Mouse (Mus musculus) myocyte (in vitro differentiated cells): Measurements from ENCODE around the gene Tex14. TPM values are rescaled to one million over a fixed set of nuclear protein-coding genes. Genes with fewer than 3 reads are reported as not detected.
A peak's percentile ranks its signal among the peaks of the same experiment; 100 is the strongest.

Experiments
- H3K27me3 ChIP-seq: one replicate; pipeline ENCODE4 v1.6.1; 2011; ENCODE audit not compliant: control insufficient read depth, insufficient read depth, insufficient read length
- H3K36me3 ChIP-seq: one replicate; pipeline ENCODE4 v1.6.1; 2011; ENCODE audit not compliant: control insufficient read depth, insufficient read depth
- H3K4me2 ChIP-seq: one replicate; pipeline ENCODE4 v1.6.1; 2011; ENCODE audit warnings: low read depth, control low read depth
- H3K4me3 ChIP-seq: one replicate; pipeline ENCODE4 v1.5.1; 2011; ENCODE audit warnings: mild to moderate bottlenecking, control low read depth, moderate library complexity
- H3K79me2 ChIP-seq: one replicate; pipeline ENCODE4 v1.6.1; 2011; ENCODE audit not compliant: control insufficient read depth, insufficient read depth
- H3ac ChIP-seq: one replicate; pipeline ENCODE4 v1.6.1; 2011; ENCODE audit not compliant: control insufficient read depth, insufficient read length
- CEBPB ChIP-seq: IDR thresholded peaks from 2 replicates; pipeline ENCODE4 v1.6.1; 2011; ENCODE audit warnings: mild to moderate bottlenecking, moderate library complexity; ENCODE audit not compliant: poor library complexity, insufficient read depth, severe bottlenecking
- E2F4 ChIP-seq: IDR thresholded peaks from one replicate; pipeline ENCODE4 v1.6.1; 2011; ENCODE audit warnings: mild to moderate bottlenecking, control low read depth, moderate library complexity; ENCODE audit not compliant: insufficient read depth
- MAX ChIP-seq: IDR thresholded peaks from one replicate; pipeline ENCODE4 v1.6.1; 2011; ENCODE audit warnings: low read depth, mild to moderate bottlenecking, control low read depth
- MYOD1 ChIP-seq, 3 experiments: IDR thresholded peaks; one replicate each; pipeline ENCODE4 v1.6.1; 2011; ENCODE audit warnings: control low read depth in 2 of 3, low read depth in 2 of 3, mild to moderate bottlenecking in 2 of 3, moderate library complexity in 1 of 3; ENCODE audit not compliant: insufficient read length in 2 of 3, control insufficient read depth in 1 of 3
- MYOG ChIP-seq, 3 experiments: IDR thresholded peaks; one replicate each; pipeline ENCODE4 v1.6.1; 2011; ENCODE audit warnings: control low read depth in 2 of 3, low read depth in 2 of 3, mild to moderate bottlenecking in 2 of 3; ENCODE audit not compliant: insufficient read length in 2 of 3, control insufficient read depth in 1 of 3, insufficient read depth in 1 of 3
- POLR2A ChIP-seq: IDR thresholded peaks from one replicate; pipeline ENCODE4 v1.6.1; 2011; ENCODE audit warnings: low read depth, mild to moderate bottlenecking, control low read depth, moderate library complexity; ENCODE audit not compliant: insufficient read length
- POLR2AphosphoS2 ChIP-seq: IDR thresholded peaks from one replicate; pipeline ENCODE4 v1.6.1; 2011; ENCODE audit warnings: low read depth, control low read depth; ENCODE audit not compliant: insufficient read length
- REST ChIP-seq: IDR thresholded peaks from one replicate; pipeline ENCODE4 v1.6.1; 2011; ENCODE audit warnings: mild to moderate bottlenecking, control low read depth, moderate library complexity; ENCODE audit not compliant: insufficient read depth, insufficient read length
- SRF ChIP-seq: IDR thresholded peaks from one replicate; pipeline ENCODE4 v1.6.1; 2011; ENCODE audit warnings: low read depth; ENCODE audit not compliant: control insufficient read depth, insufficient read length
- TCF12 ChIP-seq: IDR thresholded peaks from one replicate; pipeline ENCODE4 v1.6.1; 2011; ENCODE audit warnings: mild to moderate bottlenecking, control low read depth; ENCODE audit not compliant: poor library complexity, insufficient read depth, severe bottlenecking
- TCF3 ChIP-seq: IDR thresholded peaks from one replicate; pipeline ENCODE4 v1.6.1; 2011; ENCODE audit warnings: low read depth, control low read depth; ENCODE audit not compliant: insufficient read length
- USF1 ChIP-seq: IDR thresholded peaks from one replicate; pipeline ENCODE4 v1.6.1; 2011; ENCODE audit warnings: low read depth, mild to moderate bottlenecking, control low read depth, moderate library complexity
- polyA plus RNA-seq: library from polyadenylated mRNA; unstranded; fragments of >200 nt; fragmentation: generic; extraction: Trizol; gene quantifications from one replicate; pipeline ENCODE4 v1.2.1, GENCODE M21; 2012; ENCODE audit warnings: missing spikeins

Gene Tex14
- polyA plus RNA-seq, 1 experiment, result 0.13 TPM

- H3K79me2 ChIP-seq, result no peaks in the 10 kb centered on the region
- no peaks in the 10 kb centered on the region for H3K36me3 ChIP-seq
- H3K27me3 ChIP-seq, result peaks cover 25% of the 10 kb centered on the region
- TF ChIP-seq MAX (no peak), REST (no peak), MYOD1 (IDR thresholded peaks at IDR 0.05; ENCODE audit: control insufficient read depth in 1 of 3, insufficient read length in 2 of 3, low read depth in 2 of 3) (no peak), SRF (no peak), TCF3 (no peak), E2F4 (no peak), CEBPB (no peak), MYOG (IDR thresholded peaks at IDR 0.05; ENCODE audit: control insufficient read depth in 1 of 3, insufficient read depth in 1 of 3, insufficient read length in 2 of 3, low read depth in 2 of 3) (no peak), POLR2AphosphoS2 (no peak), USF1 (no peak), POLR2A (no peak), TCF12 (no peak)
- no peak overlapping the region for H3K4me3 ChIP-seq
- H3K4me2 ChIP-seq, result peak overlapping the region; percentile 14
- no peak overlapping the region for H3ac ChIP-seq
These were observed 169.8 kb downstream of the Tex14 start for GRCm38 (mm10) chr11:87574520-87575180.

DNA sequence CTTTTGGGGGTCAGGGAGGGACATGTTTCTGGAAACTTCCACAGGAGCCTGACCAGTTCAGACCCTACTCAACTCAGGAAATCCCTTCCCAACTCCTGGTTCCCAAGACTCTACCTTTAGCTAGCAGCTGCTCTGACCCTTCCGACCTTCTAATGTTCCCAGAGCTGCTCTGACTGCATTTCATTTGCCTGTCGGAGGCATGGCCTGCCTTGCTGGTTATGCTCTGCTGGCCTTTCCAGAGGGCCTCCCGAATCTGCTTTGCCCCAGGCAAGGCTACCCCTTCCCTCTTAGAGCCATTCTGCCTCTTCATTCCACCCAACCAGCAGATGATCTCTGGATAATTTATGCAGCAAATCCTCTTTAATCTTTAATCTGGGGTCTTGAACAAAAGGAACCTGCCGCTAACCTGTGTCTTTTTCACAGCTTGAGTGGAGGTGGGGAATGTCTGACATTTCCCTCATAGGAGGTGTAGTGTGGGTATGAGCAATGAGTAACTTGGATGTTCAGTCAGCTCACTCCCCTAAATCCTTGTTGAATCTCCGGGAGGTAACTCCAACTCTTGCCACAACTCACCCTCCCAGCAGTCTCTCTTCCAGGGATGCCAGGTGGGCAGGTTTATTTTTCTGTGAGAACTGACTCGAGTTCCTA is 172.9 kb downstream of the Tex14 start:
- Histone ChIP-seq H3K4me2 (no peak overlapping the region), H3K27me3 (peaks cover 20% of the 10 kb centered on the region), H3K79me2 (no peaks in the 10 kb centered on the region), H3K4me3 (no peak overlapping the region), H3ac (no peak overlapping the region), H3K36me3 (no peaks in the 10 kb centered on the region)
- TF ChIP-seq MYOG (IDR thresholded peaks at IDR 0.05; ENCODE audit: control insufficient read depth in 1 of 3, insufficient read depth in 1 of 3, insufficient read length in 2 of 3, low read depth in 2 of 3), result no peak
- no peak for TF ChIP-seq CEBPB
- TF ChIP-seq MYOD1 (IDR thresholded peaks at IDR 0.05; ENCODE audit: control insufficient read depth in 1 of 3, insufficient read length in 2 of 3, low read depth in 2 of 3), result no peak
- TF ChIP-seq POLR2A, result no peak
- no peak for TF ChIP-seq USF1
- no peak for TF ChIP-seq E2F4
- TF ChIP-seq TCF12, result no peak
- TF ChIP-seq REST, result no peak
- TF ChIP-seq MAX, result no peak

DNA sequence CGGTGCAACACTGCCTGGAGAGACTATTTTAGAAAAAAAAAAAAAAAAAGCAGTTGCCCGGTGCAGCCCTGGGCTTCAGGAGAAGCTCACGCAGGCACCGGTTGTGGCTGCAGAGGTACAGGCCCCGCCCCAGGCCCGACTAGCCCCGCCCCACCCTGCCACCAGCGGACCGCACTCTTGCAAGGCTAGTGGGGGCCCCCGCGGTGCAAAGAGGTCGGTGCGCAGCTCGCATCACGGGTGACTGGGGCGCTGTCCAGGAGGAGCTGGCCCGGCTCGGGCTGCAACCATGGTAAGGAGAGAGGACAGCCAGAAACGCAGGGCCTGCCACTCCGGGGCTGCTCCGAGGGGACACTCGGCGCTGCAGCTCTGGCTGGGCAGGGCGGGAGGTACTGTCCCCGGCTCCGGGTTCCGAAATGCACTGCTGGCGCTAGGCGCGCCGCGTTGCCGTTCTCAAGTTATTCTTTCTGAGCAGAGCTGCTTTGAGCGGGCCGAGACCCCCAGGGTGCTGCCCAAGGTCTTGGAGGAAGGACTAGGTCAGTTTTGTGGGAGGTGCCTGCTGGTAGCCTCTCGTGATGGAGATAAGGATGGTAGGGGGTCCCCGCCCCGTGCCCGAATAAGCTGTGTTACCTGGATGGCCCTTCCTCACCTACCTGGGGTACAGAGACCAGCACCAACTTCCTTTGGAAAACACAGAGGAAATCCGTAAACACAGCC is 173.5 kb downstream of the Tex14 start:
- no peak overlapping the region for H3K4me3 ChIP-seq
- no peak for TF ChIP-seq TCF12
- no peak for TF ChIP-seq MYOD1 (IDR thresholded peaks at IDR 0.05; ENCODE audit: control insufficient read depth in 1 of 3, insufficient read length in 2 of 3, low read depth in 2 of 3)
- no peak for TF ChIP-seq REST
- H3K4me2 ChIP-seq, result no peak overlapping the region
- no peaks in the 10 kb centered on the region for H3K36me3 ChIP-seq
- H3K79me2 ChIP-seq, result no peaks in the 10 kb centered on the region
- H3K27me3 ChIP-seq, result peaks cover 20% of the 10 kb centered on the region
- no peak overlapping the region for H3ac ChIP-seq

DNA sequence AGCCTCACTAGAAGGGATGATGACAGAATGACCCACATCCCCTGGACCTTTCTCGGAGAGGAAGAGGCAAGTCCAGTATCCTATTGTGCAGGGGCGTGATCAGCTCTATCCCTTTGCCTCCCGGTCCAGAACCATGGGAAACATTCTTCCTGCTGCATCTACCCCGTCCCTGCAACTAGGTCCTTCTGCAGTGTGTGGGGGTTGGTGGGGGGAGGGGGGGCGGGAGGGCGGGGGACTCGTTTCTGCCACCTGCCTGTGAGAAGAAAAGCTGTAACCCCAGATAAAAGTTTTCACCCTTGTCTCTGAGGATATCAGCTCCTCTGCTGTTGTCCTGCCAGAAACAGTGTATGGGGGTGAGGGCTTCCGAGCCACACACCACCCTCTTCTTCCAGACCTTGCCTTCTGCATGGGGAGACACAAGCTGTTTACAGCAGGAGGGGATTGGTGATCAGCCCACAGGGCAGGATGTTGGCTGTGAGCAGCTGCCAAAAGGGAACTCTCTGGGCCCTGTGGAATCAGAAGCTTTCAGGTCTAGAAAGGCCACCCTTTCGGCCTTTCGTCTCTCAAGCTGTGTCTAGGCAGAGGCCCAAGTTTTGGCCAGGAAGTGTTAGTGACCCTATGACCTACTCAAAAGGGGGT is 174.2 kb downstream of the Tex14 start:
- TF ChIP-seq REST (no peak), TCF3 (no peak), MYOD1 (IDR thresholded peaks at IDR 0.05; ENCODE audit: control insufficient read depth in 1 of 3, insufficient read length in 2 of 3, low read depth in 2 of 3) (no peak), POLR2AphosphoS2 (no peak), SRF (no peak), MYOG (IDR thresholded peaks at IDR 0.05; ENCODE audit: control insufficient read depth in 1 of 3, insufficient read depth in 1 of 3, insufficient read length in 2 of 3, low read depth in 2 of 3) (no peak), USF1 (no peak), TCF12 (no peak), E2F4 (no peak), CEBPB (no peak), MAX (no peak), POLR2A (no peak)
- Histone ChIP-seq H3K4me2 (no peak overlapping the region), H3K27me3 (peaks cover 20% of the 10 kb centered on the region), H3ac (no peak overlapping the region), H3K4me3 (no peak overlapping the region), H3K36me3 (no peaks in the 10 kb centered on the region), H3K79me2 (no peaks in the 10 kb centered on the region)
